Mouse (Mus musculus): ENCODE results near the gene Unc119.

Gene Unc119

DNA sequence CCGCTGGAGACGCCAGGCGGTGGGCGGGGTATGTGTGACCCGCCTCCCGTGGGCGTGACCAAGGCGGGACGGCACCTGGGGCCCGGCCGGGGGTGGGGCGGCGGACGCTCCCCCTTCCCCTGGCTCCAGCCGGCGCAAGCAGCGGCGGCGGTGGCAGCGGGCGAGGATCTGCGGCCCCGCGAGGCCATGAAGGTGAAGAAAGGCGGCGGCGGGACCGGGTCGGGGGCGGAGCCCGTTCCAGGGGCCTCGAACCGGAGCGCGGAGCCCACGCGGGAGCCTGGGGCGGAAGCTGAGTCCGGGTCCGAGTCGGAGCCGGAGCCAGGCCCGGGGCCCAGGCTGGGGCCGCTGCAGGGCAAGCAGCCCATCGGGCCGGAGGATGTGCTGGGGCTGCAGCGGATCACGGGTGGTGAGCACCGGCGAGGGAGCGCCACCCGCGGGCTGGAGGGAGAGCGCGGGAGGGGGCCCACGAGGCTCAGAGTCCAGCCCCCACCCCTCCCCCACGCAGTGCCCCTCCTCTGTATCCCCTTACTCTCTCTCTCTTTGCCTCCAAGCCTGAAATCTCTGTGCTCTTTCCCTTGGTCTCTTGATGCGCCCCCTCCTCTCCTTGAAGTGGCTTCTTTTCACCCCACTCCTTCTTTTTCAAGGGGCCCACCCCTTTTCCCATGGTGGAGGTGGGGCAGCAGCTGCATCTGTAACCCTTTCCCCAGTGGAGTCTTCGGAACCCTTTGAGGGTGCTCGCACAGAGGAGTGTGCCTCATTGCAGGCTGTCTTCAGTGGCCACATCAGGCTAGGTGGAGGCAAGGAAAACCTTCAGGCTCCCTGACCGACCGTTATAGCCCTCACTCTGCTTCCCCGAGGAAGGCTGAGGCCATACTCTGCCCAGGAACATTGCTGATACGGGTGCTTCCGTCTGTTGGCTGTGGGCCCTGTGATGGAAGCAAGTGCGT, at the start of gene Unc119:
Gene Unc119 (plus strand): TSS at position 102 of the 947 bp plus-strand sequence.
- peak; percentile 44 for DNase-seq (ENCODE audit: extremely low read depth, low read depth)

DNA sequence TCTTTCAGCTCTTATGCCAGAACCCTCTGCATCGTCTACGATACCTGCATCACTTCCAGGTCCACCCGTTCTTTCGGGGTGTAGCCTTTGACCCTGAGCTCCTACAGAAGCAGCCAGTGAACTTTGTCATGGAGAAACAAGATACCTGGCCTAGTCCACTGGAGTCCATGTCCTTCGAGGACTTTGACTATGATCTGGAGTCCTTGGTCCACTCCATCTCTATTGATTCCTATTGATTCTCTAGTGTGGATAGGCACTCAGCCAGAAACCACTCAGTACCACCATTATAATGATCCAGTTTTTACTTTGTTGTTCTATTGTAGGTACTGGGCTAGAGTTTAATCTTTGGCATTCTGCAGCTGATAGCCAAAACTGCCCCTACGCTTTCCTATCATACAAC, 48.7 kb upstream of the Unc119 start:
- no peak for DNase-seq (ENCODE audit: extremely low read depth, low read depth)

DNA sequence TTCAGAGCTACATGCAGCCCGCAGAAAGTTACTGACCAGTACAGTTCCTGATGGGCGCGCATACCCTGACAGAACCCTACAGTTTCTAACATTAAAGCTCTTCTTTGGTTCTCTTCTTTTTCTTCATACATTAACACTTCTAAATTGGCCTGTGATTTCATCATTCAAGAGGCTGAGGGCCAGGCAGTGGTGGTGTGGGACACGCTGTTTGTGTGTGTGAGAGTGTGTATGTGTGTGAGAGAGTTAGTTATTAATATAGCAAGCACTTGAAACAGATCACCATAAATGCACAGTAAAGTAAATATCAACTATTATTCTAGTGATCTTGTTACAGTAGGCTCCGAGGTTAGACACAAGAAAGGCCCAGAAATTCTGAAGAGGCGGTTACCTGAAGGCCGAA, 42.4 kb upstream of the Unc119 start:
- DNase-seq (ENCODE audit: extremely low read depth, low read depth) = no peak

DNA sequence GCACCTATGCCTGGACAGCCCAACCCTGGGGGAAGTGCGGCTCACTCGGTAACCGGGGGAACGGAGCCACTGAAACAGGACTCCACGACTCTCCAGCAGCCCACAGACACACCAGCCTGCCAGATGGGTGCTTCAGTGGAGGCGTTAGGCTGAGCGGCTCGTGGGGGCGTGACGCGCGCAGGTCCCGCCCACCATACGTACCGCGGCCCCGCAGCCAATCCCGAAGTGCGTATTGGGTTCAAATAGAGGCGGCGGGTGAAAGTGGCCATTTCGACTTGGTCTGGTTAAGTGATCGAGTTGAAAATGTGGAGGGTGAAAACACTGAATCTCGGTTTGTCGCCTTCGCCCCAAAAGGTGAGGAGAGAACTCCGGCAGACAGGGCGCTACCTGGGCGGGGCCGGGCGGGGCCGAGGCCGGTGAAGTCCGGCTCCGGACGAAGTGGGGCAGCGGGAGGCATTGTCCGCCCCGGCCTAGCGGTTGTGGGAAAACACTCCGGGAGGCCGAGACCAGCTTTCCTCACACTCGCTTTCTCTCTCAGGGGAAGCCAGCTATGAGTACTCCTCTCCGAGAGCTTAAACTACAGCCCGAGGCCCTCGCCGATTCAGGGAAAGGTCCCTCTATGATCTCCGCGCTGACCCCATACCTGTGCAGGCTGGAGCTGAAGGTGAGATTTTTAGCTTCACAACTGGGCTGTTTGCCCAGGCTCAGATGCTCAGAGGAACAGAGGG, 41.8 kb upstream of the Unc119 start, which contains the start of gene Spag5:
Gene Spag5 (plus strand): TSS at position 173 of the 728 bp plus-strand sequence.
- DNase-seq (ENCODE audit: extremely low read depth, low read depth) = peak; percentile 73

DNA sequence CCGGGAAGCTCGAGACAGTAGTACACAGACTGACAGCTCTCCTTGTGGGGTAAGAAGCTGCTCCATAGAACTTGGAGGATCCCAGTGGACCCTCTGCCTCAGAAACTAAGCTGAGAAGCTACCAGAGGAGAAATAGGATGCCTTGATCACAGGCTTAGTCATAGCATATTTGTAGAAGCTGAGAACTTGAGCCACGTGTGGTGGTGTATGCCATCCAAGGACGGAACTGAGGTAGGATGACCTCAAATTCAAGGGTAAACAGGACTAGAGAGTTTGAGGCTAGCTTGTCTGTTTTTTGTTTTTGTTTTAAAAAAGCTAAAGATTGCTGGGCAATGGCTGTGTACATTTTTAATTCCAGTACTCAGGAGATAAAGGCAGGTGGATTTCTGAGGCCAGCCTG, 38.0 kb upstream of the Unc119 start:
- DNase-seq (ENCODE audit: extremely low read depth, low read depth) = no peak

DNA sequence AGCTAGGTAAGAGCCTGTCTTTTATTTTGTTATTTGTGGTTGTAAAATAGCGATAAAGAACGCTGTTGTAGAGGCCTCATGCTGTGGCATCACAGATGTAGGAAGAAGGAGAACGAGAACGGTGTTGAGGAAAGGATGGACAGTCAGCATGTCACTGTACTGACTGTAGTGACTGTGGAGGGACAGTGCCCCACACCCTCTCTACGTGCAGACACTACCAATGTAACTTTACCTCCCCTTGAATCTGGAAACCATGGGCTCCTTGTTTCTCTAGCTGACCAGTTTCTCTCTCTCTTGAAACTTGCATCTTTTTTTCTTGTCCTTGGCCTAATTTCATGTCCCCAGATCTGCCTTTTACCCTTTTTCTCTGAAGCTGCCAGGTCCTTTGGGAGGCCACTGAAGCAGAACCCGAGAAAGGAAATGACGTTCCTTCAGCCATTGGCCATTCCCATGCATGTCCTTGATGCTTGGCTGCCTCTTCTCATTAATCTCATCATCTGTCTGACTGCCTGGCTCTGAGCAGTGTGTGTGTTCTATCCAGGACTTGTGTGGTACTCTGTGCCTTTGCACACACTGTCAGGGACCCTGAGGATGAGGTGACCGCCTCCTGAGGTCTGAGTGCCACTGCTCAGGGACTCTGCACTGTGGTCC, 32.3 kb upstream of the Unc119 start:
- no peak for DNase-seq (ENCODE audit: extremely low read depth, low read depth)

DNA sequence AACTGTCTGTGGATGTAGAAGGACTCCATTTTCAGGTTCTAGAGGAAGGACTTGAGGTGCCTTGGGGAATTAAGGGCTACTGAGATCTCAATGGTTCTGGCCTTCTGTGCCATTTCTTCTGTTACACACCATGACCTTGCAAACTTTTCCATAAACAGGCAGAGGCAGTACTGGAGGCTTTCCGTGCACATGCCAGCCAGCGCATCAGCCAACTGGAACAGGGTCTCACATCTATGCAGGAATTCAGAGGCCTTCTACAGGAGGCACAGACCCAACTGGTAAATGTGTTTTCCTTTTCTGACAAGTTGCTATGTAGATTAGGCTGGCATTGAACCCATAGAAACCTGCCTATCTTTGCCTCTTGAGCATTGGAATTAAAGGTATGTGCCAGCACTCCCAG, 29.6 kb upstream of the Unc119 start:
- DNase-seq (ENCODE audit: extremely low read depth, low read depth) = no peak

DNA sequence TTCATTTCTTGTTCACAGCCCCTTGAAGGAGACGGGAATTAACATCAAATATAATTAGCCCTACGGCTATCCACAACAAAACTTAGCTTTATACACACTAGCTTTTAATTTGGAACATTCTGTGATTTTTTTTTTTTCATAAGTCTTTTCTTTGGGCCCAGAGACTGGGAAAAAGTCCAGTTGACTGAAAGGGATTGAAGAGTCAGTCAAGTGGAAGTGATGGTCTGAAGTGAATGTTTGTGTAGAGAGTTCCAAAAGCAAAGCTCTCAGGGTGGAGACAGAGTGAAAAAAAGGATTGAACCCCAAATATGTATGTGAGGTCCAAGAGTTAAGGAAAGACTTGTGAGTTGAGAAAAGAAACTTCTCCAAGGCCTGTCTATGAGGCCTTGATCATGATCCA, 24.9 kb upstream of the Unc119 start:
- no peak for DNase-seq (ENCODE audit: extremely low read depth, low read depth)

DNA sequence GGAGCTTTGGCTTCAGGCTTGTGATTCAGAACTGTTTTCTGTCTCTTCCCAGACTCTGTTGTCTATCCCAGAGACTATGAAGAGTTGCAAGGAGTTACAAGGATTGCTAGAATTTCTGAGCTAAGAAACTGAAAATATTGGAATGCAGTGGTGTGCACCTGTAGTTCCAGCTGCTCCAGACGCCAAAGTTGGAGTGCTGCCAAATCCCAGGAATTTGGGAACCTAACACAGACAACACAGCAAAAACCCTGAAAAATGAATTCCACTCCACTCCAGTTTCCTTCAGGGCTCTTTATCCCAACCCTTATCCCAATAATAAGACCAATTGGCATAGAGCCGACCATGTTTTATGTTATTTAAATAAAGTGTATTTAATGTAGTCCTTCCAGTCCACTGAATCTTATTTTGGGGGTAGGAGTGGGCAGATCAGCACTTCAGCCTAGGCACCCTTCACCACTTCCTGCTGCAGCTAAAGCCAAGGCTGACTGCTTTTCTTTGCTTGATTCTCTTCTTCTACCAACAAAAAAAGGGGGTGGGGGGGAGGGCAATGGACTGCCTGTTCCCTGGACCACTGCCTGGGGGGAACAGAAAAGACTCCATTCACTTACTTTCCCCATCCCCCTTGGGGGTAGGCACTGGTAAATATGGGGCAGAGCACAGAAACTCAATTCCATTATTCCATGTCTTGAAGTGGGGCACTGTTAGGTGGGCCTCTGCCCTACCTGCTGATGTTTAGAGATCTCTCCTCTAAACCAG, 21.0 kb upstream of the Unc119 start:
- DNase-seq (ENCODE audit: extremely low read depth, low read depth) = no peak

DNA sequence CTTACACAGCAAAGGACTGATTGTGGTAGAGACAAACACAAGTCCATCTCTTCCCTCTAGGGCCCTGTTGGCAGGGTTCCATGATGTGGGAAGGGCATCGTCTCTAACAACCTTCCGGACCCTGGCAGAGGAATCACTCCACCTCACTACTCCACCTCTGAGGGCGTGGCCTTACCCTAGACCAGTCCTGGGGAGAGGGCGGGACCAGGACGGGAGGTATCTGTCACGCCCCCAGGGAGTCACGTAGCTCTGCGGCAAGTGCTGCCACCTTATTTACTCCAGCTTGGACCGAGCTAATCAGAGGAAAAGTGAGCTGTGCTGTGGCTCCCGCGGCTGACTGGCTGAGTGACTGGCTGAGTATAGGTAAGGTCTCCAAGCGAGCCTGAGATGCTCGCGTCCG, 20.4 kb upstream of the Unc119 start, which contains the start of gene Aldoc:
Gene Aldoc (plus strand): TSS at position 109 of the 400 bp plus-strand sequence.
- DNase-seq (ENCODE audit: extremely low read depth, low read depth) = peak; percentile 61

DNA sequence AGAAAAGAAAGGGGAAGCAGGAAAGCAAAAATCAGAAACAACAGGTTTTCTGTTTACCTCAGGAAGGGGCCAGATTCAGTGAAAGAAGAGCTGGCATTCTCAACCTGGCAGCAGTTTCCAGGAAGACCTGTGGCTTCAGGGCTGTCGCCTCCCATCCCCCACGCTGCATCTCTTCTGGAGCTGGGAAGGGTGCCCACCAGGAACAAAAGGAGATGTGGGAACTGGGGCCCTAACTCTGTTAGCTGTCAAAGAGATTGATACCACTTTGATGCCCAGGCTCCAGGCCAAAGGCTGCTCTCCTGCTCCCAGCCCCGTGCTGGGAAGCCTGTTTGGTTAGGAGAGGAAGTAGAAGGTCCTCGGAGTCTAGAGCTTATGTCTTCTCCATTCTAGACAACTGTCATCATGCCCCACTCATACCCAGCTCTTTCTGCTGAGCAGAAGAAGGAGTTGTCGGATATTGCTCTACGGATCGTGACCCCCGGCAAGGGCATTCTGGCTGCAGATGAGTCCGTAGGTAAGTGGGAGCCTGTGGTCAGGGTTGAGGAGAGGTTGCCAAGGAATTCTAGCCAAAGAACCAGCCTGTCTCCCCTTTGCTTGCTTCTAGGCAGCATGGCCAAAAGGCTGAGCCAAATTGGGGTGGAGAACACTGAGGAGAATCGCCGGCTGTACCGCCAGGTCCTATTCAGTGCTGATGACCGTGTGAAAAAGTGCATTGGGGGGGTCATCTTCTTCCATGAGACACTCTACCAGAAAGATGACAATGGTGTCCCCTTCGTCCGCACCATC, 19.1 kb upstream of the Unc119 start:
- DNase-seq (ENCODE audit: extremely low read depth, low read depth) = no peak

DNA sequence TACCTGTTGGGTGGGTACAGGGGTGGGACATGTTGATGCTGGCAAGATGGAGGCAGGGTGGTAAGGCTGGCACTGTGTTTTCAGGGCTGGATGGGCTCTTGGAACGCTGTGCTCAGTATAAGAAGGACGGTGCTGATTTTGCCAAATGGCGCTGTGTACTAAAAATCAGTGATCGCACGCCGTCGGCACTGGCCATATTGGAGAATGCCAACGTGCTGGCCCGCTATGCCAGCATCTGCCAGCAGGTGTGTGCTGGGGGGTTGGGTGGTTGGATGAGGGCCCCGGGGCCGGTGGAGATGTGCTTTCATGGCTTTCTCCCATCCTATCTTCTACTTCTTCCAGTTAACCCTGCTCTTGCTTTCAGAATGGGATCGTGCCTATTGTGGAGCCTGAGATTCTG, 18.3 kb upstream of the Unc119 start:
- no peak for DNase-seq (ENCODE audit: extremely low read depth, low read depth)

DNA sequence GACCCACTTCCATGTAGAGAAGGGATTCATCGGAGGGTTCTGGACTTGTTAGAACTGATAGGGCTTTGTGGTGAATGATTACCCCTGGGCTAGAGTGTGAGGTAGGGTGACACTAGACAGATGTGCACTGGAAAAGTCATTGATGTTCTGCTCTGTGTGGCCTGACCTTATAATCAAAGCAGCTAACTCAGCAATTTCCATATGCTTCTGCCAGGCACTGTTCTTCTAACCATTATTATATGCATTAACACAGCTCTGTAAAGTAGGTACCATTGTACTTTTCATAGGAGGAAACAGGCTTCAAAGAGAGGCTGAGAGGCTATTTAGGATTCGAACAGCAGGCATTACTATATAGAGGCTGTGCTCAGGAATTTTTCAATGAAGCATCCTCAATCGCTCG, 16.1 kb upstream of the Unc119 start:
- no peak for DNase-seq (ENCODE audit: extremely low read depth, low read depth)

DNA sequence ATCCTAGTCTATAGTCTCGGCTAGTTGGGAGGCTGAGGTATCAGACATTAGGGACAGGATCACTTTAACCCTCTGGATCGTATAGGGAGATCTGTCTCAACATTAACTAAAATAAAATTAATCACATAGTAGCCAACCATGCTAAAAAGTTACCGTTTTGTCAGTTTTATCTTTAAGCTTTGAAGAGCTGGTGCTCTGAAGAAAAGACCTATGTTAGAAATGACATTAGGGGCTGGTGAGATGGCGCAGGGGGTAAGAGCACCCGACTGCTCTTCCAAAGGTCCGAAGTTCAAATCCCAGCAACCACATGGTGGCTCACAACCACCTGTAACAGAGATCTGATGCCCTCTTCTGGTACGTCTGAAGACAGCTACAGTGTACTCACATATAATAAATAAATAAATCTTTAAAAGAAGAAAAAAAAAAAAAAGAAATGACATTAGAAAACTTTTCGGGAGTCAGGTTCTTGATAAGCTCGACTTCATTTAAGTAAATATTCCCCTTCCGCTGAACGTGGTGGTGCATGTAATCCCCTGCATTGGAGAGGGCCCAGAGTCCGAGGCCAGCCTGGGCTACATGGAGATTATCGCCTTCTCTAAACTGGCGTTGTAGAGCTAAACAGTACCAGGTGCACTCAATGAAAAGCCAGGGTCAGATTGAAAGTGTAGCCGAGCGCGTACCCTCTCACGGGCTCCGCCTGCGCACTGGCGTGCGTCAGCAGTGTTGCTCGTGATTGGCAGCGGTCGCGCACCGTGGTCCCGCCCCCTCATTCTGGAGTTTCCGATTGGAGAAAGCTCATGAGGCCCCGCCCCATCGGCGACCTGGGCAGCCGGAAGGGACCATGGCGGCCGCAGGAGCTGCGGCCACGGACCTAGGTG, 15.4 kb upstream of the Unc119 start, which contains the start of gene Pigs:
Gene Pigs (plus strand): TSS at position 782 of the 878 bp plus-strand sequence.
- peak; percentile 82 for DNase-seq (ENCODE audit: extremely low read depth, low read depth)

DNA sequence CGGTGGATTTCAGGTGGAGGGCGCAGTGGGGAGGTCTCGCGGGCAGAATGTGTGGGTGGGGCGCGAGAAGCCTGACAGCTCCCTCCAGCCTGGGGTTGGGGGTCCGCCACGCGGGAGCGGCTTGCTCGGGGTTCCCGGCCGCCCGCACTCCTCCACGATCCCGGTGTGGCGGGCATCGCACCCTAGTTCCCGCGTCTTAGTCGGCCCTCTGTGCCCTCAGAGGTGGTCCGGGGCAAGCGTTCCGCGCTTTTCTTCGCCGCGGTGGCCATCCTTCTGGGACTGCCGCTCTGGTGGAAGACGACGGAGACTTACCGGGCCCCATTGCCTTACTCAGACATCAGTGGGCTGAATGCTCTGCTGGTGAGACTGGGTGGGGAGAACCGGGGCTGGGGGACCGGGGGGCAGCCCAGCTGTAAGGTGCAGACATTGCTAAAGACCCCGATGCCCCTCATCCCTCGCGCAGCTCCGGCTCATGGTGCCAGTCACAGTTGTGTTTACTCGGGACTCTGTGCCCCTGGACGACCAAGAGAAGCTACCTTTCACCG, 14.7 kb upstream of the Unc119 start:
- no peak for DNase-seq (ENCODE audit: extremely low read depth, low read depth)

DNA sequence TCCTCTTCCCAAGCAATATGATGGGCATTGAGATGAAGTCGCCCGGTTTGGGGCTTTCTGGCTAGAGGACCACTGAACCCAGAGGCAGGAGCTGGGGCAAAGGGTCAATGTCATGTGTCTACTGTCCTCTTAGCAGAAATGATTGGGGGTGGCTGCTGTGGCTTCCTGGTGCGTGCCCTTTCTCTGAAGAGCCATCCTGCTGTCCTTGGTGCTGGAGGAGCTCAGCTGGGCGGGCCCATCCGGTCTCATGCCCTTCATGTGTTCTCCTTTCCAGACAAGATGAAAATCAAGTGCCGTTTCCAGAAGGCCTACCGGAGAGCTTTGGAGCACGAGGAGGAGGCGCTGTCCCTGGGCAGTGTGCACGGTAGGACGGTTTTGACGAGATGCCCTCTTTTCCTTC, 10.6 kb upstream of the Unc119 start:
- DNase-seq (ENCODE audit: extremely low read depth, low read depth) = no peak

DNA sequence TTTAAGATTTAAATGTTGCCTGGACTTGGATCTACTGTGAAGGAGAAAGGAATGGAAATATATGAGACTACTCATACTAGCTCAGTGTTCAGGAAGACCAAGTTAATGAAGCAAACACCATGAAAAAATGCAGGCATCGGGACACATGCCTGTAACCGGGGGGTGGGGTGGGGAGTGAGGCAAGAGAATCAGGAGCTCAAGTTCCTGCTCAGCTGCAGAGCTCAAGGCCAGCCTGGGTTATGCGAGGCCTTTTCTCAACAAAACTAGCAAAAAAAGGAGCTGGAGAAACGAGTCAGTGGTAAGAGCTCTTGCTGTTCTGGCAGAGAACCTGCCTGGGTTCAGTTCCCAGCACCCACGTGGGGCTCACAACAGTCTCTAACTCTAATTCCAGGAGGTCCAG, 9.3 kb upstream of the Unc119 start:
- no peak for DNase-seq (ENCODE audit: extremely low read depth, low read depth)

DNA sequence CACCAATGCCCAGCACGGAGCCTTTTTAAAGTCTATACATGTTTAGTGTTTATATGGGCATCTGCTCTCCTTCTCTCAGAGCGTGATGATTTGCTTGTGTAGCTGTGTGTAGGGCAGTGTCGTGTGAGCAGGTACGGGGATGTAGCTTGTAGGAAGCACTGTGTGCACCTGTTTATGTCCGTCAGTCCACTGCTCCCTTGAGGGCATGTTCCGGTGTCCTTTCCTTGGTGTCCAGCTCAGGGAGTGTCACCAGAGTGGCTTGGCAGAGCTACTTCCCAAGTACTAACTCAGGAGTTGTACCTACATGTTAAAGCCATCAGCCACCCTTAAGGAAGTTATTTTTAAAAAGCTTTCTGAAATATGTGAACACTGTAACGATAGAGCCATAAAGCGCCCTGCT, 6.2 kb upstream of the Unc119 start:
- DNase-seq (ENCODE audit: extremely low read depth, low read depth) = no peak

DNA sequence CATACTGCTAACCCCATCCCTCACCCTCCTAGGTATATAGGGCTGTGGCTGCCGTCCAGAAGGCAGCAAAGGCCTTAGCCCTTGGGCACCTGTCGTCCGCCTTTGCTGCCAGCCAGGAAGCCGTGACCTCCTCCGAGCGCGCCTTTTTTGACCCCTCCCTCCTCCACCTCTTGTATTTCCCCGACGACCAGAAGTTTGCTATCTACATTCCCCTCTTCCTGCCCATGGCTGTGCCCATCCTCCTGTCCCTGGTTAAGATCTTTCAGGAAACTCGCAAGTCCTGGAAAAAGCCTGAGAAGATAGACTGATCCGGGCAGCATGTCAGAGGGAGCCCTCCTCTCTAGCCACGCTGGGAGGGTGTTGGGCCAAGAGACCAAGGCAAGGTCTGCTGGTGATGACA, 1.6 kb upstream of the Unc119 start:
- no peak for DNase-seq (ENCODE audit: extremely low read depth, low read depth)

Data from MEL-GATA-1-ER (cell line).